Mouse (Mus musculus): ENCODE results near the gene Akap12.

Gene Akap12

DNA sequence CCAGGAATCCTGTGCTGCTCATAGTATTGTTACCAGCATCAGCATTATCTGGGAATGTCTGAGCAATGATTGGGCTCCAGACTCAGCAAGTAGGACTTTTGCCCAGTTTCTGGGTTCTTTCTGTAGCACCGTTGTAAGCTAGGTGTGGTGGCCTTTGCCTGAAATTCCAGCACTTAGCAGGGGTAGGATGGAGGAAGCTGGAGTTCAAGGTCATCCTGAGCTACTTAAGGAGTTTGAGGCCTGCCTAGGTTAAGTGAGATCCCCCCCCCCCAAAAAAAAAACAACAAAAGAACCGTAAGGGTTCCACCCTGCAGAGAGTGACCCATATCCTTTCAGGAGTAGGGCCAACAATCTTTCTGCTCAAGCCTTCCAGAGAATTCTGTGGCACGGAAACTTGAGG lies 98.4 kb downstream of the Akap12 start:
- no peak for DNase-seq

DNA sequence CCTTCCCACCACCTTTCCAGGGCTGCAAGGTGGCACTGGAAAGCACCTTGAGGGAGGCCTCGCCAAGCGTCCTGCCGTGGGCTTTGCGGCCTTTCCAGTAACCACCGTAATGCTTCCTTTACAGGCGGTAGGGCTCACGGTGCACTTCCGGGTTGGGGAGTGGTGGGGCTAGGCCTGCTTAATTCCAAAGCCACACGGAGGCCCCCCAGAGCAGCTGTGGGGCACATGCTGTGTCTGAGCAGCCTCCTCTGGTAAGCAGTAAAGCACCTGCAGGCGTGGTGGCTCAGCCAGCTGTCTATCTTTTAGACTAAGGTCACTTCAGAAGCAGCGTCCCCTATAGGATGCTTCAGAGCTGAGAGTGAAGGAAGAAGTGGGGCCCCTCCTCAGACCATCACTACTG lies 103.9 kb downstream of the Akap12 start:
- no peak for DNase-seq

DNA sequence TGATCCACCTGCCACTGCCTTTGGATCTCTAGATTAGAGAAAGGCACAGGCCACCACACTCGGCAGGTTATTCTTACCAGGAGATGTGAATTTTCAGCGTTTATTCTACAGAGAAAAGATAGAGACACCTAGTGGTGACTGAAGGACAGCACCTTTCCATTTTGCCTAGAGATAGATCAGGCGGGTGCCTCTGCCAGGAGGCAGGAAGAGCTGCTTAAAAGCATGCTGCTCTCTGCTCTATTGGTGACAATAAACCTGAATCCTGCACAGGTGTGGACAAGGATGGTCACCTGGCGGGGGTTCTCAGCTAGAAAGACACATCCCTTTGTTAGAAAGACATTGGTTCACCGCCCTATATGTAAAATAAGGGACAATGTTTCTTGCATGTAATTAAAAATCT lies 105.8 kb downstream of the Akap12 start:
- no peak for DNase-seq

DNA sequence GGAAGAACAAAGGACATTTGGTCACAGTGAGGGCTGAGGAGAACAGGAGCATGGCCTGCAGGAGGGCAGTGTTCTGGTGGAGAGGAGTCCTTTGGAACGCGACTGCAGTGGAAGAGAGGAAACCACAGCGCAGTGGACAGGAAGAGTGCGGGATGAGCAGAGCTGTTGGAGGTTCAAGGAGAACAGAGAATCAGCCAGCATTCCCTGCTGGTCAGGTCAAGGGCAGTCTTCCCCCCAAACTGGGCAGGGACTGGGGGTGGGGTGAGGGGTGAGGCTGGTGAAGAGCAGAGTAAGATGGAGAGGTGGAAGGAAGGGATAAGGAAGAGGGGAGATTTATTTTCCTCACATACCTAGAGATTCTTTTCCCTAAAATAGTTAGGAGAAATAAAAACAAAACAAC lies 107.4 kb downstream of the Akap12 start:
- DNase-seq, result no peak

DNA sequence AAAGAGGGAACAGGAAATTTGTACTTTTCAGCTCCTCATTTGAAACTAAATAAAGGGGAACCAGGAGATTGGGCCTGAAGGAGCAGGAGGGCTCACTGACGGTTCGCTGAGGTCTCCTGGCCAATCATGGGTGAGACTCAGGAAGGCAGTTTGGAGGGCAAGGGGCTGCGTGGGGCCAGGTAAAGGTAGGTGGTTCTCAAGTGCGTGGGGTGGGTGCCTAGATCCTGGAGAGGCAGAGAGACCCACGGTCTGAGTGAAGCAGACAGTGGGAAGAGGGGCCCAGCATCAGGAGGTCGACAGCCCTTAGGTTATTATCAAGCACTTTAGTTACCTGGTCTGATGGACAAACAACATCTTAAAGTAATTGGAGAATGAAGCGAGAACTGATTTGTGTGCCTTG lies 108.1 kb downstream of the Akap12 start:
- no peak for DNase-seq

DNA sequence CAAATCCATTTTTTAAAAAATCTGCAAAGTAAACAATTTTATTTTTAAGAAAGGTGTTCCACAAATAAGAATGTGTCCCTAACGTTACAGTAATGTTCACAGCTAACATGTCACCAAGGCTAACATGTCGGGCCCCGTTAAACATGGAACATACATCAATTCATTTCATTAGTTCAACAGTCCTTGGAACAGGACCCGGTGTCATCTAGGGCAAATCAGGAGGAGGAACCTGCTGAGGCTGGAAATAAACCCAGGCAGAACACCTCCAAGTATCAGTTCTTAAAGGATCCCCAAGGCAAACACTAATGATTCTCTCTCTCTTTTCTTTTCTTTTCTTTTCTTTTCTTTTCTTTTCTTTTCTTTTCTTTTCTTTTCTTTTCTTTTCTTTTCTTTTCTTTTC lies 108.6 kb downstream of the Akap12 start:
- no peak for DNase-seq

DNA sequence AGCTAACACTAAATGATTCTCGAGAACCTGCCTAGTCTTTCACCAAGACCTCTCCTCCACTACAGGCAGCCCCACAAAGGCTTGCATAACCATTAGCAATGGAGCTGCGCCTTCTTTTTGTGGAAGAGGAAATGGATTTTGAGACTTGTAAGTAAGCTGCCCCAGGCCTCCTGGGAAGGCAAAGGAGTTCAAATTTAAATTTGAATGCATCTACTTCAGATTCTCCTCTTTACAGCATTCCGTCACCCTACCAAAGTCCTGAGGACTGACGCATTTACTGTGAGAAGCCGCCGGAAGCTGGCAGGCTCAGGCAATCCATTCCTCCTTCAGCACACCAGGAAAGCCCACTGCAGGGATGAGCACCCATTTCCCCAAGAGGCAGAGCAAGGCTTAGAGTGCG lies 109.1 kb downstream of the Akap12 start:
- no peak for DNase-seq

DNA sequence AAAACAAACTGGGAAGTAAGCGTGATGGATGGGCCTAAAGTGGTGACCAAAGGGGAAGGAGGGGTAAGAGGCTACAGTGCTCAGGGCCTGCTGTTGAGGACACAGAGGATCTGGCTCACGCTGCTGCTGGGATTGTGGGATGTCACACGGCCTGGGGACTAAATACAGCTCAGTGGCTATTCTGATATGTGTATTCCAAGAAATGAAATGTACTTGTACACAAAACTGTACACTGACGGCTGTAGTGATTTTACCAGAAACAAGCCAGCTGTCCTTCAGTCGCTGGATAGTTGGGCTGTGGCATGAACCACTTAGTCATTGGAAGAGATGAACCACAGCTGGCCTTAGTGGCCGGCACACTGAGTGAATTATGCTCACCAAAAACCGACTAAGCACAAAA lies 110.3 kb downstream of the Akap12 start:
- DNase-seq, result no peak

DNA sequence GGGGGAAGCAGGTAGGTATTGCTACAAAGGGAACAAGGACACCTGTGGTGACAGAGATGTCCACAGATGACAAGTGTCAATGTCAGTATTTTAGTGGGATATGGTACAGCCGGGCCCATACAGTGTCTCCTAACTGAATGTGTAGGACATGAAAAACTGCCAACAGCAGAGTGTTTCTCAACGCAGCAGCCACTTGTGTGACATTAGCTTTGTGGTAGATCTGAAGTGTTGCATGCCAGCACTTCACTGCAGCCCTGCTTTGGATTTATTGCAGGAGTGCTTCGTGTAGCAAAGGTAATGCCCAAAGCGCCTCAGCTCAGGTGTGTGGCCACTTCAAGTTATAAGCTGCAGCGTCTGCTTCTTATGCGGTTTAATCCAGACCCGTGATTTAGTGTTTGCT lies 110.8 kb downstream of the Akap12 start:
- no peak for DNase-seq

DNA sequence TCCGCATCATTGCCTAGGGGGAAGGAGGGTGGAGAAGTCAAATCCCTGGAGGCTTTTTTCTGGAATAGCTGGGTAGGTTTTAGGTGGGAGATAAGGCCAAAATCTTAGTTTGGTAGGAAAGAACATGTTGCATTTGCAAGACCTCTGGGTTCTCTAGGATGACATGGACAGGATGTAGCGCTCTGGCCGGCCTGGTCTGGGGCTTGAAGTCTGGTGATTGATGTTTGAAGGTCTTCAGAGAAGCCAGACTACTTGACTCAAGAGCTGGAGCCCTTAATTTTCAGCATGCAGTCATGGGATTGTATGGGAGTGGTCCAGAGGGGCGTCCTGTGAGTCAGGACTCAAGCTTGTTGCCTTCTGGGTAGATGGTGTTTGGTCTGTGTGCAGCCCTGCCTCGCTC lies 114.6 kb downstream of the Akap12 start:
- DNase-seq, result no peak

DNA sequence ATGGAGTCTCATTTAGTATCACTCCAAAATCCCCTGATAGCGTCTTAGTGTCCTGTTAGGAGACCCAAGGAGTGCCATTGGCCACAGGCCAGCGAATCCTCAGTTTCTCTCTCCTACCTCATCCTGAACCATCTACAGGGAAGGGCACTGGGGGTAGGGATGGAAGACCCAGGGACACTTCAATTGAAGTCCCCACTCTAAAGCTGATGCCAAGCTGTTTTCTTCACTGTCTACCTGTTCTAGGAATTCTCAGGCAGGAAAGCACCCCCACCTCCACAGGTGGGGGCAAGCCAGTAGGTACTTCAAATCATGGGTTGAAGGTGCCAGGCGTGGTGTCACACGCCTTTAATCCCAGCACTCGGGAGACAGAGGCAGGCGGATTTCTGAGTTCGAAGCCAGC lies 118.1 kb downstream of the Akap12 start:
- DNase-seq, result peak; percentile 25

DNA sequence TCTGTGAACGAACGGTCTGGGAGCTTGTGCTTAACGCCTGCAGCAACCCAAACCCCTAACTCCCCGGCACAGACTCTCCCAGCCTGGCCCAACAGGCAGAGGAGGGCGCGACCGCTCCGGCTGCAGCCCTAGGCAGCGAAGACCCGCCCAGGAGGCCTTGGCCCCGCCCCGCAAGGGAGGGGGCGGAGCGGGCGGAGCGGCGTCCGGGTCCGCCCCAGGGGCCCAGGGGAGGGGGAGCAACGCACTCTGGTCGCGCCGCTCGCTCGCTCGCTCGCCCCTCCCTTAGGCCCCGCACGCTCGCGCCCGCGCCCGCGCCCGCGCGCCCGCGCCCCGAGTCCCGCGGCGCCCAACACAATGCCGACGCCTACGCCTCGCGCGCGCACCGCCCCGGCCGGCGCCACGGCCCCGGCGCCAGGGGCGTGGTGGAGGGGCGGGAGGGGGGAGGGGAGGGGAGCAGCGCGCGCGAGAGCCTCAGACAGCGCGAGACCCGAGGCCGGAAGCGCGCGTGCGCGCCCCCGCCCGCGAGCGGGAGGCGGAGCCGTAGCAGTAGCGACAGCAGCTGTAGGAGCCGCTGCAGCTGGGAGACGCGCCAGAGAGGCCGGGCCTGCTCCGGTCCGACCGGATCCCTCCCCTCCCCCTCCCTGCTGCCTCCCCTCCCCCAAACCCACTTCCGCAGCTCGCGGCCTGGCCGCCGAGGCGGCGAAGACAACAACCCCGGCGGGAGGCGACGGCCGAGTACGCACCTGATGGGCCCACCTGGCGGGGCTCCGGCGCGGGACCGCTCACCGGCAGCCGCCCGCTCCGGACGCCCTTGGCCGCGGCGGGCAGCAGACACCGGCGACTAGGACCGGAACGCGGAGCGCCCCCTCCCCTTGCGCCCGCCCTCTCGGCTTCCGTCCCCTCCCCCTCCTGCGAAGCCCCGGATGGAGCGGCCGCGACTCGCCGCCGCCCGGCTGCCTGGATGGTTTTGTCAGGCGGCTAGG lies 120.7 kb downstream of the Akap12 start:
- DNase-seq, result peak; percentile 93

DNA sequence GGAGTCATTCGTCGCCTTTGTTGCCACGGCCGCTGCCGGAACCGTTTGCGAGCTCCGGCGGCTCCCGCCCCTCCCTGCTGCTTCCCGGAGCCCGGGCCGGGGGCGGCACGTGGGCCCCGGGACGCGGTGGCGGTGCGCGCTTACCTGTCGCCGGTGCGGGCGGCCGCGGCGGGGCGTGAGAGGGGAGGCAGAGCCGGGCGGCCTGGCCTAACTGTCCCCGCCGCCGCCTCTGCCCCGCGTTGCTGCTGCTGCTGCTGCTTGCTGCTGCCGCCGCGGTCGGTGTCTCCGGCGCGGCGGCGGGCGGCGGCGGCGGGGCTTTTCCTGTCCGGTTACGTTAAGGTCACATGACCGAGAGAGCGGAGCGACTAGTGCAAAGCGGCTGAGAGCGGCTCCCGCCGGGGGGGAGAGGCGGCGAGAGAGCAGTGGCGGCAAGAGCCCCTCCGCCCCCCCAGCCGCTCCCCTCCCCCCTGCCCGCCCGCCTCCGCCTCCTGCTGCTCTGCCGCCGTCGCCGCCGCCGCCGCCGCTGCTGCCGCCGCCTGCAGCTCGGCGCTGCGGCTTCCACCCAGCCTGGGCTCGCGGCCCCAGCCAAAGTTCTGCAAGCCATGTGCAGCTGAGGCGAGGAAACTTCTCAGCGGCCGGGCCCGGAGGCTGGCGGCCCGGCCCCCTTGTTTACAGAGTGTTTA lies 121.7 kb downstream of the Akap12 start, which contains the start of gene Zbtb2:
Gene Zbtb2 (minus strand): TSS at position 408 of the 683 bp plus-strand sequence.
- DNase-seq, result peak; percentile 74

DNA sequence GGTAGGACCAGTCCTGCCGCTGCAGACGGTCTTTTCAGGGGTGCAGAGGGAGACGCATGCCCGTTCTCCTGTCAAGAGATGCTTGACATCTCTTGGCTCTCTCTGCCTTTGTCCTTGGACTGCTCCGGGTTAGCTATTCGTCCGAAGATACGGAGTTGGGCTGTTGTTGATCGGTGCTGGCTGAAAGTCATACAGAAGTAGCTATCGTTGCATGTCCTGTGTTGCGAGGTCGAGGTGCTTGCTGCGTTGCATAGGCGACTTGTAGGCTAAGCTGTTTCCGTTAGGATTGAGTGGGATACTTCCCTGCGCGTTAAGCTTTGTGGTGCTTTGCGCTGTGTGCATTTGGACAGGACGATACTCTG lies 122.2 kb downstream of the Akap12 start:
- no peak for DNase-seq

DNA sequence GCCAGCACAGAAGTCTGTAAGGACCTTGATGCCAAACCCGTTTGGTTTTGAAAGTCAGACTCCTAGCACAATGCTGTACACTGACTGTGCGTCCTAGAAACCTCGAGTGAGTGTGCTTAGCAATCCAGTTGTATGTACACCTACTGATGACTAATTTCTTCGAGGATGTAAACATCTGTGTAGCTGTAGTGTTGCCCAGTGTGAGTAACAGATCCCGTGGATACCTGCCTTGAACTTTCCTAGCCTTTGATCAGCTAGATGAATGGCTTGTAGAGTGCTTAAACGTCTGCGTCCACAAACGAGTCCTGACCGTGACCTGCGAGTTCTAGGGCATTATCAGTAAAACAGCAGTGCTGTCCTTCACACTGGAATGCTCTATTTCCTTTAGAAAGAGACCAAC lies 122.9 kb downstream of the Akap12 start:
- no peak for DNase-seq

DNA sequence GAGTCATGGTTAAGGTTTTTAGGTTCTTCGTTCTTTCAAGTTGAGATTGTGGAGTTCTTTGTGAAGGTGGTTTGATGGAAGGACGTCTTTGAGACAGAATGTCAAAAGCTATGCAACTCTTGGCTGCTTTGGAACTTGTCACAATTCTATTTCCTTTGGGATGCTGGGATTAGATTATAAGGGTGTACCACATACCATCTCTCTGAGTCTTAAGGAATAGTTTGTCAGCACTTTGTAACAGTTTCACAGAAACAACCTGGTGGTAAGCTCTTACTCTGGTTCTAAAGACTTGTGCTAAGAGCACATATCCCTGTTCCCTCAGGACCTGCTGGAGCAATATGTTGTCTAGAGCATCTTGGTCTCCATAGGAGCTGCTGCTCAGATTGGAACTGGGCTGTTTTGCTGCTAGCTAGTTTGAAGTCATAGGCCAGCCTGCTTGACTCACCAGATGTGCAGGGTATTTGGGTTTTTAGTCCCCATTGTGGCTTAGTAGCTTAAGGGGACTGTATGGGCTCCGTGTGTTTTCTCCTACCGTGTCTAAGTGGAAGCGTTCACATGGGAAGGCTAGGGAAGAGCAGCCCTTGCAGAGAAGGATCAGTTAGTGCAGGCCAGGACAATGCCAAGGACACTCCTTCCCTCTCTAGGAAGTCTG lies 123.4 kb downstream of the Akap12 start:
- no peak for DNase-seq

DNA sequence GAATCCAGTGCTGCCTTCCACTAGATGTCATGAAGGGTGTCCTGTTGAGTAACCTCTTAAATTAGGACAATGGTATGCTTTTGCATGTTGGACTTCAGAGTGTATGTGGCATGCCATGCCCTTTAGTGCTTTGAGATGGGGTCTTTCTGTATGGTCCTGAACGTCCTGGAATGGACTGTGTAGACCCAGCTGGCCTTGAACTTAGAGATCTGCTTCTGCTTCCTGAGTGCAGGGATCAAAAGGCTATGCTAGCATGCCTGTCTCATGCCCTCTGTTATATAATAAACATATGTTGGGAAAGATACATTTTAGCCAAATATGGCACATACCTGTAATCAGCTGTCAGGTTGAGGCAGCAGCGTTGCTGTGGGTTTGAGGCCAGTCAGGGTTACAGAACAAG lies 124.4 kb downstream of the Akap12 start:
- DNase-seq, result no peak

DNA sequence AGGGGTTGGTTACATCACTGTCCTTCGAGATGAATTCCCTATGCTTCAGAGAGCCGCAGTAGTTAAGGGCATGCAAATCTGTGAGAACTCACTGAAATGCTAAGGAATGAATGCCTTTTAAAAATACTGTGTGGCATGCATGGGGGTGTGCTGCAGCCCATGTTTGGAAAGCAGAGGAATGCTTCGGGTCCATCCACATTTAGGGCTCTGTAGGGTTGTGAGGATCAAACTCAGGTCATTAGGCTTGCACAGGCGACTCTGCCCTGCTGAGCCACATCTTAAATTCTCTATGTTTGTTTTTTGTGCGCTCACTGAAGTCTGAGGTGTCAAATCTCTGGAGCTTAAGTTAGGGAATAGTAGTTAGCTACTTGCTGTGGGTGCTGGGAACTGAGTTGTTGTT lies 124.9 kb downstream of the Akap12 start:
- no peak for DNase-seq

DNA sequence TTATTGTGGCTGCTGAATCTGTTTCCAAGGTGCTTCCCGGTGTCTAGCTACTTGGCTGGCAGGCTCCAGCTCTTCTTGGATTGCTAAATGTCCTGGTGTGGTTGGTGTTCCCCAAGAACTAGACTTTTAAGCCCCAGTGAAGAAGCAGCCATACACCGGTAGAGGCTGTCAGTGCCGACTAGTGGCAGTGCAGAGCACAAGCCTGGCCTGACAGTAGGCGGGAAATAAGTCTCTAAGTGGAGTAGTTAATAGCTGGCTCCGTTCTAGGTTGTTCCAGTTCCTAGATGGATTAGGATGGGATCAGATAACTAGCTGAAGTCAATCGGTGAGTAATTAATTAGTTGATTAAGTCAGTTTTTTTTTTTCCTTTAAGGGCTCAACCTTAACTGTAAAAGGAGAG lies 125.7 kb downstream of the Akap12 start:
- DNase-seq, result no peak

DNA sequence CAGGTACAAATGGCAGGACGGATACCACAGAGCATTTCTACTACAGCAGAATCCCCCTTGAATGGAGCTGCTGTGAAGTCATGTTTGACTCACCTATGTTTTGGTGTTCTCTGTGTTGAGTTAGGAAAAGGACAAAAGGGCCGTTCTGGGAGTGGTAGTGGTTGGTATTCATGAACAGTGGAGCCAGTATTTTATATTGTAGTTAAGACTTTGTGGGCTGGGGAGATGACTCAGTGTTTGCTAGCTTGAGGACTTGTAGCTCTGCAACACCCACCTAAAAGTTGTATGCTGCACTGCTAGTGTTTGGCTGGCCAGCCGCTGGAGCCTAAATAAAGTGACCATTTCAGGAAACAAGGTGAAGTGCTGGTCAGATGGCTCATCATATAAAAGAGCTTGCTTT lies 129.1 kb downstream of the Akap12 start:
- no peak for DNase-seq

DNA sequence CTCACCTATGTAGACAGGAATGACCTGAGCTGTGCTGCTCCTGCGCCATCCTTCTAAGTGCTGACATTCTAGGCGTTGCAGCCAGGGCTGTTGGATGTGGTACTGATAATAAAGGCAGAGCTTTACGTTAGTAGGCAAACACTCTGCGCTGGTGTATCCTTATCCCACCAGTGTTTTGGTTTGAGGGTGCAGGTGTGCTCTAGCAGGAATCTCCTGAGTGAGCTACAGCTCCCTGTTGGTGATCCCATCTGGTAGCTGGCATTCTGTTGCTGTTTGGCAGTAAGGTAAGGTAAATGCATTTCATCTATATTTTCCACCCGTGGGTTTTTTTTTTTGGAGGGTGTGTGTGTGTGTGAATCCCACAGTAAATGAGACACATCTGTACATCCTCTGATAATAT lies 131.9 kb downstream of the Akap12 start:
- DNase-seq, result no peak

DNA sequence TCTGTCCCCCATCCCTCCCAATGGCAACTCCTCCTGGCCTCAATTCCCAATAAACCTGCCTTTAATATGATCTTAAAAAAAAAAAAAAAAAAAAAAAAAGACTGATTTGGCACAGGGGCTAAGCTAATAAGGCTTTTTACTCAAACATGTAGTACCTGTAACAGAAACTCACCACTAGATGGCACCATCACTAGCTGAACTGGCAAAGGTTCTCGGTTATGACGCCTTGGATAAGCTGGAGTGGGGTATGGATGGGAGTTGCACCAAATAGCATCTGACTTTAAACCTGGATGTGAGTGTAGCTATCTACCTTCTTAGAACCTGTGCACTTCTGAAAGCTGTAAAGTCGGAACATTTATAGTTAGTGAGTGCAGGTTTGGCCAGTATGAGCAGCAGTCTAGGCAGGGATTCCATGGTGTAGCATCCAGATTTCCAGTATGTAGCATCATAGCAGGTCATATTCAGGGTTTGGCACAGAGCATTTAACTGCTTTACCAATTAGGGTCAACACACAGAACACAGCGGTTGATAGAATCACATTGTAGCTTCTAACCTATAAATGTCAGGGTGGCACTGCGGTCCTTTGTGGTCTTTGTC lies 138.8 kb downstream of the Akap12 start:
- DNase-seq, result no peak

DNA sequence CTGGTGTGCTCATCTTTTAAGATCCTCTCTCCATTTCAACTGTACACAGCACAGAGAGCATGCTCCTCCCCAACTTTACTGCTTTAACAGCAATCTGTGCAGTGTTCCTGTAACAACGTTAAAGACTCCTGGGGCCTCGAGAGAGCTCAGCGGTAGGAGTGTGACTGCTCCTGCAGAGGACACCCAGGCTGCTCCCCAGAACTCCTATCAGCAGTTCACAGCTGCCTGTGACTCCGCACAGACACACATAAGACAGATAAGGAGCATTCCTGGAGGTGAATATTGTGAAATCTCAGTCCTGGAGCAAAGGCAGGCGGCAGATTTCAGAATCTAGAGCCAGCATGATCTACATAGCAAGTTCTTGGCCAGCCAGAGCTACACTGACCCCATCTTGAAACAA lies 139.3 kb downstream of the Akap12 start:
- no peak for DNase-seq
